Mouse (Mus musculus) neural tube, embryonic 11.5 days (tissue): ENCODE measurements at regions not wholly inside any gene's neighbourhood (a gene's known extent, or its start where the extent isn't known, plus 50 kb on each side); places are given as distances from the start of the nearest gene placed in this dataset.

Source experiments
- ATAC-seq: fragments of 200-750 bp; cut with Nextera tagmentation; 2 replicates; pipeline ENCODE4 v1.8.0; 2017; ENCODE audit warnings: moderate number of reproducible peaks, mild to moderate bottlenecking, moderate TSS enrichment, moderate library complexity; ENCODE audit not compliant: insufficient read depth, low FRiP score, low TSS enrichment
- DNase-seq: peaks from one replicate; pipeline ENCODE4 v3.0.0-alpha.2; 2015; ENCODE audit warnings: low spot score
- H3K27ac ChIP-seq: fragments of 300-500 bp; sonication (generic); 2 replicates; pipeline ENCODE4 v1.5.1; 2014; ENCODE audit warnings: low read depth, mild to moderate bottlenecking, low read length
- H3K27me3 ChIP-seq: fragments of 300-500 bp; sonication (generic); 2 replicates; pipeline ENCODE4 v1.6.1; 2014; ENCODE audit warnings: mild to moderate bottlenecking, low read length, mixed read lengths; ENCODE audit not compliant: control insufficient read depth, insufficient read depth
- H3K36me3 ChIP-seq: fragments of 300-500 bp; sonication (generic); 2 replicates; pipeline ENCODE4 v1.6.1; 2014; ENCODE audit warnings: mild to moderate bottlenecking, low read length, moderate library complexity, mixed read lengths; ENCODE audit not compliant: control insufficient read depth, insufficient read depth
- H3K4me1 ChIP-seq: fragments of 300-500 bp; sonication (generic); 2 replicates; pipeline ENCODE4 v1.6.1; 2014; ENCODE audit warnings: low read length, mixed read lengths; ENCODE audit not compliant: control insufficient read depth, insufficient read depth
- H3K4me2 ChIP-seq: fragments of 300-500 bp; sonication (generic); 2 replicates; pipeline ENCODE4 v1.6.1; 2014; ENCODE audit warnings: low read depth, mild to moderate bottlenecking, moderate library complexity
- H3K4me3 ChIP-seq: fragments of 300-500 bp; sonication (generic); 2 replicates; pipeline ENCODE4 v1.5.1; 2014; ENCODE audit warnings: low read depth, low read length
- H3K9ac ChIP-seq: fragments of 300-500 bp; sonication (generic); 2 replicates; pipeline ENCODE4 v1.6.1; 2014; ENCODE audit warnings: mild to moderate bottlenecking, low read length
- H3K9me3 ChIP-seq: fragments of 300-500 bp; sonication (generic); 2 replicates; pipeline ENCODE4 v1.6.1; 2016; ENCODE audit warnings: low read length; ENCODE audit not compliant: control insufficient read depth
- WGBS: fragments of 180-500 bp; shearing (Covaris S2); extraction: QIAGEN DNeasy Blood & Tissue Kit; methylation state at CpG from one replicate; pipeline ENCODE4 v1.1.7; 2014; 5-methylcytosine and 5-hydroxymethylcytosine counted together

DNA sequence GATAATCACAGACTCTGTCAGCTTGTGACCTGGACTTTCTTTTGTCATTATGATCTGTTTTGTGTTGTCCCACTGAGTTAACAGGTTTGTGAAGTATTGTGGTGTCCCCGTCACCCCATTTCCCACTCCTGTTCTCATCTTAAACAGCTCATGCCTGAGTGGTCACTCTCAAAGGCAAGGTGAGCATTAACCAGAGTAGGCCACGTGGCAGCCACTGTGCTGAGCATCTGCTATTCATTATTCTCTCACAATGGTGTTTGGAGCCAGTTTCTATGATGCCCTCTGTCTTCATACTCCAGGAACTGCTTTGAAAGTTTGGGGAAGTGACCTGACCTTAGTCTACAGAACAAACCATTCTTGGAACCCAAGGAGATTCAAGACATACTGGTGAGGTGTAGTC is 198.9 kb upstream of the Gm37988 start:
- Histone ChIP-seq H3K27ac (no peak overlapping the region), H3K27me3 (no peaks in the 10 kb centered on the region), H3K9me3 (no peaks in the 10 kb centered on the region), H3K36me3 (no peaks in the 10 kb centered on the region), H3K4me1 (no peaks in the 10 kb centered on the region), H3K9ac (no peak overlapping the region), H3K4me2 (no peak overlapping the region), H3K4me3 (no peak overlapping the region)
- WGBS = 53% methylated on average over 2 of the region's 2 CpGs
- DNase-seq (no peak), ATAC-seq (no peak)

DNA sequence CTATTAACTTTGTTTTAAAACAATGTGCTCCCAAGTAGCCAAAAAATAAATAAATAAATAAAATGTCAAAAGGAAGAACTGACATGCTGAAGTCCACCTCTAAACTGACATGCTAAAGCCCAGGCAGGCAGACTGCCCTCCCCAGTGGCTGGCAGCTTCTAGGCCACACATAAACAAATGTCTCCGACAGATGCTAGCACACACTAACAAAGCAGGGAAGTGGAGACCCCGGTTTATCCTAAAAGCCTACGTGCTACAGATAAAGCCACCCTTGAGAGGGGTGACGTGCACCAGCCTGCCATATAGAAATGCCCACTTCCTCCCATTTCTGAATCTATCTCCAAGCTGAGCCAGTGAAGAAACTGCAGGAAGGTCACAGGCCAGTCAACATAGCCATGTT is 194.4 kb upstream of the Gm37988 start:
- Histone ChIP-seq H3K9ac (no peak overlapping the region), H3K27me3 (no peaks in the 10 kb centered on the region), H3K4me2 (no peak overlapping the region), H3K4me1 (no peaks in the 10 kb centered on the region), H3K36me3 (no peaks in the 10 kb centered on the region), H3K4me3 (no peak overlapping the region), H3K9me3 (no peaks in the 10 kb centered on the region), H3K27ac (no peak overlapping the region)
- no peak for ATAC-seq
- DNase-seq = no peak
- 77% methylated on average over 4 of the region's 4 CpGs for WGBS

DNA sequence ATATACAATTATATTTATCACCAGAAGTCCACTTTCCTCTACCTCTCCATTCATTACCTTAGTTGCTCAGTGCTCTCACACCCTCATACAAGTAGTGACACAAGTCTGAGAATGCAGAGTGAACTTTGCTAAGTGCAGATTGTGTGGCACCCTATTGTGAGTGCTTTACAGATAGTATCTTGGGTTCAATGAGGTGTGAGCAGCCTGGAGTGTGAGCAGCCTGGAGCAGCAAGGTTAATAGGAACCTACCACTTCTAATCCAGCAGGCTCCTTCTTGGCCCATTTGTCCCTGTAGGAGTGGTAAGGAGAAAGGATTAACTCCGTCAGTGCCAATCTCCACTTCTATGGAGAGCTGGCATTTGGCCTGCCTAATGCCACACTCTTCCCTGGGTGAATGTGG is 192.4 kb upstream of the Gm37988 start:
- Histone ChIP-seq H3K4me2 (no peak overlapping the region), H3K9me3 (no peaks in the 10 kb centered on the region), H3K27ac (no peak overlapping the region), H3K27me3 (no peaks in the 10 kb centered on the region), H3K4me3 (no peak overlapping the region), H3K4me1 (no peaks in the 10 kb centered on the region), H3K9ac (no peak overlapping the region), H3K36me3 (no peaks in the 10 kb centered on the region)
- DNase-seq (no peak), ATAC-seq (no peak)
- WGBS = 88% methylated on average over 1 of the region's 1 CpGs

DNA sequence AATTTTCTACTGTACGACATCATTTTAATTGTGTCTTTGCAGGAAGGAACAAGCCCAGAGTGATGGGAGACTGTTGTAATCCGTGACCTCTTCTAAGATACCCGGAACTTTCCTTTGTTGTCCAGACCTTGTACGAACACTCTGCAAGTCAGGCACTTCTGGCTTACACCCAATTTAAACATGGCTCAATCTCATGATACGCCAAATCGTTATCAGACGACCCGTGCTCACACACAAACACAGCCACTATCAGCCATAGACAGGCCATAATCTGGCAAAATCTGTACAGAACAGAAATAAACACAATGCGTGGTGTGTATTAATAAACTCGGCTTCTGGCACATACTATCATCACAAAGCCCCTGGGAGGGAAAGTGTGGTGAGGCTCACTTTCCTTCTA is 190.2 kb upstream of the Gm37988 start:
- no peak overlapping the region for H3K27ac ChIP-seq
- ATAC-seq (no peak), DNase-seq (no peak)
- no peaks in the 10 kb centered on the region for H3K27me3 ChIP-seq
- H3K9ac ChIP-seq = no peak overlapping the region
- H3K9me3 ChIP-seq = no peaks in the 10 kb centered on the region
- WGBS = 89% methylated on average over 10 of the region's 10 CpGs
- H3K4me3 ChIP-seq = no peak overlapping the region
- H3K4me1 ChIP-seq = no peaks in the 10 kb centered on the region
- no peak overlapping the region for H3K4me2 ChIP-seq
- H3K36me3 ChIP-seq = no peaks in the 10 kb centered on the region

DNA sequence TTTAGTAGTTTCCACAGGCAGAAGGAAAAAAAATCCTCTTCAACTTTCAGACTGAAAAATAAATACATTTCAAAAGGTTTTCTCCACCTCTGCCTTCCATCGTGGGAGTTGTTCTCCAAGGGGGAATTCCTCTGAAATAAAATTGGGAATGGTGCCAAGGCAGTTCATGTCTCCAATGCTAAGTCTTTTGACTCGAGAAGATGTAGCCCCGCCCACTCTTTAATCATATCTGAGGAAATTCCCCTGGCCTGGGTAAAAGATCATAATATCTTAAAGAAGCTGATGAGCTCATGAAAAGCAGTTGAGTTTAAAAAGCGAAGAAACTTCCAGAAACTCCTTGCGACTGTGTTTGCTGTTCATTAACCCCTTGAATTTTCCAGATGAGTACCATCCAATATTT is 185.3 kb upstream of the Gm37988 start:
- Histone ChIP-seq H3K36me3 (no peaks in the 10 kb centered on the region), H3K4me2 (no peak overlapping the region), H3K27me3 (no peaks in the 10 kb centered on the region), H3K27ac (no peak overlapping the region), H3K9me3 (no peaks in the 10 kb centered on the region), H3K4me3 (no peak overlapping the region), H3K4me1 (no peaks in the 10 kb centered on the region), H3K9ac (no peak overlapping the region)
- DNase-seq (no peak), ATAC-seq (no peak)
- 80% methylated on average over 5 of the region's 5 CpGs for WGBS

DNA sequence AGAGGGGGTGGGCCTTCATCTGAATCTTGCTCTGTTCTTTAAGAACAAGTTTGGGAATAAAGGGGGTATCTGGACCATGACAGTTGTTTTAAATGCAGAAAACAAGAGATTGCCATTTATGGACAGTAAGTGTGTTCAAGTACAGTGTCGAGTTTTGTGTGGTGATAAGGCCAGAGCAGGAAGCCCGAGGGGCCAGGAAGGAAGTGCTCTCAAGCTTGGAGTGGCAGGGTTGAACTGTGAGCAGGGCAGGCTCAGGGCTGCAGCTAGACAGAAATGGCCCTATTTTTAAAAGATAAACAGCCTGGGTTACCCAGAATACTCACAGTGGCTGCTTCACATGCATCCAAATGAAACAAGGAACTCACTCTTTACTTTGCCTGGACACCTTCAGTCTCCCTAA is 184.4 kb upstream of the Gm37988 start:
- Histone ChIP-seq H3K4me2 (no peak overlapping the region), H3K36me3 (no peaks in the 10 kb centered on the region), H3K9me3 (no peaks in the 10 kb centered on the region), H3K9ac (no peak overlapping the region), H3K27me3 (no peaks in the 10 kb centered on the region), H3K27ac (no peak overlapping the region), H3K4me3 (no peak overlapping the region), H3K4me1 (no peaks in the 10 kb centered on the region)
- no peak for DNase-seq
- 80% methylated on average over 2 of the region's 2 CpGs for WGBS
- no peak for ATAC-seq

DNA sequence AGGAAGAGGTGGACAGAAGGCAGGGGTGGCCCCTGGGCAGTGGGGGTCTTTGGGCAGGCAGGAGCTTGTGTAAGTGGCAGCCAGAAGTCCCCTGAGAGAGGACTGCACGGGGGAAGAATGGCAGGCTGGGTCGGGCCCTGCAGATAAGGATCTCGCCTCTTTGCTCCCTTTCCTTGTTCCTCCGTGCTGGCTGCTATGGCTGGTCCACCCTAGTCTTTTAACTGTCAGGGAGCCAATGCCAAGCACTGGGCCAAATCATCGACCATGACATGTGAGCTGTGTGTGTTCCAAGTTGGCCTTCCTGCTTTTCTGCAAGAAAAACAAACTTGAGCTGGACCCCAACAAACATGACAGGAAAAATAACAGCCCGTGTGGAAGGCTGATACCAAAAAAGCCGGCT is 153.8 kb upstream of the Gm37988 start:
- Histone ChIP-seq H3K36me3 (no peaks in the 10 kb centered on the region), H3K9ac (no peak overlapping the region), H3K4me3 (no peak overlapping the region), H3K9me3 (no peaks in the 10 kb centered on the region), H3K27me3 (no peaks in the 10 kb centered on the region), H3K4me2 (no peak overlapping the region), H3K27ac (no peak overlapping the region), H3K4me1 (no peaks in the 10 kb centered on the region)
- DNase-seq = no peak
- no peak for ATAC-seq
- WGBS = 59% methylated on average over 7 of the region's 7 CpGs

DNA sequence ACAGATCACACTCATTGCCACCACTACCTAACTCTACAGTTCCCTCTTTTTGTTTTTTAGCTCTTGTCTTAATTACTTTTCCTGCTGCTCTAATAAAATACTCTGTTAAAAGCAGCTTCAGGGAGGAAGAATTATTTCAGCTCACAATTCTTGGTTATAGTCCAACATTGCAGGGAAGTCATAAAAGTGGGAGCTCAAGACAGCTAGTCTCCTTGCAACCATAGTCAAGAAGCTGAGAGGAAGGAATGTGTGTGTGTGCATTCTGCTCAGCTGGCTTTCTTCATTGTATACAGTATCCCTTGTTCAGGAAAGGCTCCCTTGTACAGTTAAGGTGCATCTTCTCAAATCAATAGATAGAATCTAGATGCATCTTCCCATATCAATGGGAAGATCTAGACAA is 152.4 kb upstream of the Gm37988 start:
- Histone ChIP-seq H3K4me3 (no peak overlapping the region), H3K27ac (no peak overlapping the region), H3K9me3 (no peaks in the 10 kb centered on the region), H3K36me3 (no peaks in the 10 kb centered on the region), H3K27me3 (no peaks in the 10 kb centered on the region), H3K4me2 (no peak overlapping the region), H3K9ac (no peak overlapping the region), H3K4me1 (no peaks in the 10 kb centered on the region)
- DNase-seq (no peak), ATAC-seq (no peak)

DNA sequence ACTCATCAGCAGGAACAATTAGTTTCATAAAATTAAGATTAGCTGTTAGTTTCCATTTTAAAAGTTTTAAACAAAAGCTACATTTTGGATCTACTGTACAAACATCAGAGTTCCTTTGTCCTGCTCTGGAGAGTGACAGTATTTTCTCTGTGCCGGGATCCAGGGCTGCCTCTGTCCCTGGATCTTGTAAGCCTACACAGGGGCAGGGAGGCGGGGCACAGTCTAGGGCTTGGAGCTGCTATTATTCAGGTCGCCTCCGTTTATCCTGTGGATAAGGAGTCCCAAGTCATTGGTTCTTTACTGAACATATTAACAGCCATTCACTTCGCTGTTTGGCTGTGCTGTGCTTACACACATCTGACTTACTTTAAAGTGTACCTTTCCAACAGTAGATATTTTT is 150.8 kb upstream of the Gm37988 start:
- ATAC-seq (no peak), DNase-seq (no peak)
- 57% methylated on average over 5 of the region's 5 CpGs for WGBS
- Histone ChIP-seq H3K36me3 (no peaks in the 10 kb centered on the region), H3K9me3 (no peaks in the 10 kb centered on the region), H3K4me1 (no peaks in the 10 kb centered on the region), H3K27ac (no peak overlapping the region), H3K4me3 (no peak overlapping the region), H3K9ac (no peak overlapping the region), H3K4me2 (no peak overlapping the region), H3K27me3 (no peaks in the 10 kb centered on the region)
